Mouse (Mus musculus): ENCODE measurements at regions not wholly inside any gene's neighbourhood (a gene's known extent, or its start where the extent isn't known, plus 50 kb on each side); places are given as distances from the start of the nearest gene placed in this dataset.

DNA sequence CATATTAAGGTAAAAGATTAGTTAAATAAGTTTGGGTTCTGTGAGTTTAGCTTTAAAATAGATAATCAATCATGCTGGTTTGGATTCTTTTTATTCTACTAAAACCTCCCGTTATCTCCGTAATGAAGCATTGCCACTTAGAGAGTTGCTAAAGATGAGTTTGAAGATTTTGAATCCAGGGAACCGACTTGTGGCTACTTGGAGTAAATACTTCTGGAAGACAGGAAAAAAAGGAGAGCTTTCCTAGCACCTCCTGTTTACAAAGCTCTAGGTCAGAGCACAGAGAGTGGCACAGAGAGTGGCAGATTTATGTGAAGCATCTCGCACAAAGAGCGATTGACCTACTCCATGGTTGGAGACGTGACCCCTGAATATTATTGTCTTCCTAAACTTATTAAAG, 227.4 kb downstream of the Usp25 start:
- H3K9me3 ChIP-seq (ENCODE audit: control insufficient read depth, low read length) = no peaks in the 10 kb centered on the region
- no peaks in the 10 kb centered on the region for H3K27me3 ChIP-seq (ENCODE audit: control insufficient read depth, insufficient read depth, low read length)
- no peak overlapping the region for H3K4me3 ChIP-seq (replicated peaks; ENCODE audit: low read length)
- WGBS = 60% methylated on average over 6 of the region's 6 CpGs
- peak overlapping the region; percentile 39 for H3K4me2 ChIP-seq (replicated peaks)
- ATAC-seq (ENCODE audit: low FRiP score) = no peak
- H3K27ac ChIP-seq = 0 out of 2 replicates have a peak overlapping the region, but pooled peaks have one; percentile 27
- no peaks in the 10 kb centered on the region for H3K36me3 ChIP-seq (replicated peaks; ENCODE audit: control insufficient read depth, insufficient read depth)
- no peak for DNase-seq (ENCODE audit: low spot score)
- H3K4me1 ChIP-seq (replicated peaks; ENCODE audit: control insufficient read depth, insufficient read depth, low read length) = peaks cover 16% of the 10 kb centered on the region
- H3K9ac ChIP-seq = no peak overlapping the region; the same call in 1 of the 2 replicates

DNA sequence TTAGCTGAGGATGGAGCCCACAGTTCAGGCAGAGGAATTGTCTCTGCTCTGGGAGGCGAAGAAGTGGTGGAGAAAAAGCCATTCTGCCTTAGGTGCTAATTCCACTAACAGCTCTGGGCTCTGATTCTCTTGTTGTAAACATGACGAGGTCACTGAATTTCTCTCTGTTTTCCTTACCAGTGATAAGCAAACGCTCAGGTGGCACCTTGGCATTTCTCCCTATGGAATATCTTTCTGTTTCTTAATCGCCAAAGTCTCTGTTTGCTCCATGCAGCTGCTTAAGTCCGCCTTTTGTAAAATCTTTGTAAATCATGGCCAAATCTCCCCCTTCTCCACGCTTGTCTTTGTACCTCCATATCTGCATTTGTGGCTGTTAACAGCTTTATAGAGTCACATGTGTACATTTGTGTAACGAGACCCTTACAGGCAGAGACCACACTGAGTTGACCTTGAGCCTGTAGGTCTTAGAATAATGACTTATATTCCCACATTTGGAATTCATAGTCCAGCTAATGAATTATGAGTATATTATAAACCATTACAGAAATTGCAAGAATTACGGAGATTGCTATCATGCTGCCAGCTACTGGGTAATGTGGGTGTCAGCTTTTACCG, 225.8 kb downstream of the Usp25 start:
- Histone ChIP-seq H3K27me3 (ENCODE audit: control insufficient read depth, insufficient read depth, low read length) (no peaks in the 10 kb centered on the region), H3K4me3 (replicated peaks; ENCODE audit: low read length) (peak overlapping the region; percentile 32), H3K27ac (peak overlapping the region; percentile 97), H3K9me3 (ENCODE audit: control insufficient read depth, low read length) (no peaks in the 10 kb centered on the region), H3K4me2 (replicated peaks) (peak overlapping the region; percentile 62), H3K4me1 (replicated peaks; ENCODE audit: control insufficient read depth, insufficient read depth, low read length) (peaks cover 23% of the 10 kb centered on the region; the same call in 1 of the 2 replicates), H3K9ac (peak overlapping the region; percentile 72), H3K36me3 (replicated peaks; ENCODE audit: control insufficient read depth, insufficient read depth) (no peaks in the 10 kb centered on the region)
- DNase-seq (ENCODE audit: low spot score) (peak; percentile 46), ATAC-seq (ENCODE audit: low FRiP score) (no peak)
- 31% methylated on average over 9 of the region's 9 CpGs for WGBS

DNA sequence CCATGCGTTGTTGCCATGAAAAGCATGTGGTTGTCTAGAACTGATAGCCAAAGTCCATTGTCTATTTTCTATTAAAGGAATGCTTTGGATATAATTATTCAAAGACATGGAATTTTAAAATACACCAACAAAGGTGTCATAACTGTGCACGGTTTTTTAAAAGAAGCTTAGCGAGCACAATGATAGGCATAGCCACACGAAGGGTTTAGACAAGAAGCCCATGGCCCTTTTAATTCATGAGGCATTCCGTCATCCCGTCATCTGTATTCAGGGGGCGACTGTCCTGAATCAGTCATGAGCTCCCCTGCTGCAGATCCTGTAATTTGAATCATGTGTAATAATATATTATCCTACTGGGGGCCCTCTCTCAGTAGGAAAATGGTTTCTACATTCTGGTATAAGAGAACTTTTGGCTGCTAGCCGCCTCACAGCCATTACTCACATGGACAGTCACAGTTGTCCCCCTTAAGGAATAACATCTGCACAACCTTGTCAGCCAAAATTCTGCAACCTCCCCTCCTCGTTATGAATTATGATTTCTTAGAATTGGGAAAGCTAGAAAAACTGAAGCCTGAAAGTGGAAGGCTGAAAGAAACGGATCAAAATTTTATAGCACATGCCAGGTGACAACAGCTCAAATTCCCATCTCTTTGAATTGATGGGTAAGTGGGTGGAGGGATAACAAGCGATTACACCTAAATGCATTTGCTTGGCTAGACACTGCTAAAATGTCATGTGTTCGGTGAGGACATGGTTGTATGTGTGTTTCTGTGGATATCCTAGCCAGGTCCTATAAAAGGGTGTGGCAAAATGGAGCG, 225.1 kb downstream of the Usp25 start:
- H3K27ac ChIP-seq = peak overlapping the region; percentile 97
- H3K4me2 ChIP-seq (replicated peaks) = peak overlapping the region; percentile 62
- peak overlapping the region; percentile 32 for H3K4me3 ChIP-seq (replicated peaks; ENCODE audit: low read length)

DNA sequence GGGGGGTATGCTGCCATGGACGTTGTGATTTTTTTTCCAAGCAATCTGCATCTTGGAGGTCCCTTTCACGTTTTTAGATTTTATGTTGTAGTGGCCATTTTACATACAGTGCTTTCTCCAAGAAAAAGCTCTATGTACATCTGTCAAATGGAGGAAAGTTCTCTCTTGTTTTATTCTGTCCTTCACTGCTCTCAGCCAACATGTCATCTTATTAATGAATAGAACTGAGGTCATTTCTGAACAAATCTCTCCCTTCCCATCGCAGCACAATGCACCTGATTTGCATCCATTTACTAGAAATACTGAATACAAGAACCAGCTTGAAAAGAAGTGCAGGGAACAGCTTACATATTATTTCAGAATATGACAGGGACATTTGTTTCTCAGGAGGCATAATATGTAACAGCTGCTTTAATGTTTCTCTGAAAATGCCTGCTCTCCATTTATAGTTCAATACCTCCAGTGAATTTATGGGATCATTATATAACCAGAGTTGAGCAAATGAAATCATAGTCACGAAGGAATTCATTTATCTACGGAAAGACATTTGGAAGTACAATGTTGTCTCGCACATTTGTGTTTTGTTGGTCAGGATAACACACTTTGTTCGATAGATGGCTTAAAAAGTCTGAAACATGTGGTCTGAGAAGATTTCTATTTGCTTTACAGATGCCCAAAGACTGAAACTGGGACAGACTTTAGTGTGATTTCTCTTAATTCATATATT, 224.3 kb downstream of the Usp25 start:
- H3K4me1 ChIP-seq (replicated peaks; ENCODE audit: control insufficient read depth, insufficient read depth, low read length) = peaks cover 22% of the 10 kb centered on the region; the same call in 1 of the 2 replicates
- H3K9me3 ChIP-seq (ENCODE audit: control insufficient read depth, low read length) = no peaks in the 10 kb centered on the region
- ATAC-seq (ENCODE audit: low FRiP score) (no peak), DNase-seq (ENCODE audit: low spot score) (peak; percentile 60)
- H3K36me3 ChIP-seq (replicated peaks; ENCODE audit: control insufficient read depth, insufficient read depth) = no peaks in the 10 kb centered on the region
- H3K9ac ChIP-seq = peak overlapping the region; percentile 72
- H3K27ac ChIP-seq = peak overlapping the region; percentile 97
- peak overlapping the region; percentile 62 for H3K4me2 ChIP-seq (replicated peaks)
- H3K27me3 ChIP-seq (ENCODE audit: control insufficient read depth, insufficient read depth, low read length) = no peaks in the 10 kb centered on the region
- 20% methylated on average over 7 of the region's 7 CpGs for WGBS
- H3K4me3 ChIP-seq (replicated peaks; ENCODE audit: low read length) = peak overlapping the region; percentile 32

More for the DNA sequence above, 225.1 kb downstream of the Usp25 start:
- Histone ChIP-seq H3K4me1 (replicated peaks; ENCODE audit: control insufficient read depth, insufficient read depth, low read length) (peaks cover 23% of the 10 kb centered on the region; the same call in 1 of the 2 replicates), H3K27me3 (ENCODE audit: control insufficient read depth, insufficient read depth, low read length) (no peaks in the 10 kb centered on the region), H3K36me3 (replicated peaks; ENCODE audit: control insufficient read depth, insufficient read depth) (no peaks in the 10 kb centered on the region), H3K9ac (peak overlapping the region; percentile 72), H3K9me3 (ENCODE audit: control insufficient read depth, low read length) (no peaks in the 10 kb centered on the region)
- 18% methylated on average over 13 of the region's 13 CpGs for WGBS
- peak; percentile 44 for ATAC-seq (ENCODE audit: low FRiP score)
- DNase-seq (ENCODE audit: low spot score) = peak; percentile 70

DNA sequence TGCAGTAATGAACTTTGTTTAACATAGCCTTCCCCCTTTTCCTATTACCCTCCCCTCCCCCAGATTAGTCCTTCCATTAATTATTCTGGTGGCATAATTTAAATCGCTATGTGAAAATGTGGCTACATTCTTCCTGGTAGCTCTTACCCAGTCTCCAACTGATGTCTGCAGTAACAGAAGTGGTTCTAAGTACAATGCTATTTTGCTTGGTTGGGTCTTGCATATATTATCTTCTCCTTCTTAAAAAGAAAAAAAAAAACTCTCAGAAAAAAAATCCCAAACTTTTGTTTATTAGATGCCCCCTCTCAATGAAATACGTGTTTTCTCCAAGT, 223.7 kb downstream of the Usp25 start:
- peak overlapping the region; percentile 97 for H3K27ac ChIP-seq
- H3K4me3 ChIP-seq (replicated peaks; ENCODE audit: low read length) = peak overlapping the region; percentile 32
- ATAC-seq (ENCODE audit: low FRiP score) (no peak), DNase-seq (ENCODE audit: low spot score) (no peak)
- peak overlapping the region; percentile 72 for H3K9ac ChIP-seq
- no peaks in the 10 kb centered on the region for H3K9me3 ChIP-seq (ENCODE audit: control insufficient read depth, low read length)
- no peaks in the 10 kb centered on the region for H3K36me3 ChIP-seq (replicated peaks; ENCODE audit: control insufficient read depth, insufficient read depth)
- H3K4me1 ChIP-seq (replicated peaks; ENCODE audit: control insufficient read depth, insufficient read depth, low read length) = peaks cover 21% of the 10 kb centered on the region; the same call in 1 of the 2 replicates
- peak overlapping the region; percentile 62 for H3K4me2 ChIP-seq (replicated peaks)
- 18% methylated on average over 2 of the region's 2 CpGs for WGBS
- H3K27me3 ChIP-seq (ENCODE audit: control insufficient read depth, insufficient read depth, low read length) = no peaks in the 10 kb centered on the region

DNA sequence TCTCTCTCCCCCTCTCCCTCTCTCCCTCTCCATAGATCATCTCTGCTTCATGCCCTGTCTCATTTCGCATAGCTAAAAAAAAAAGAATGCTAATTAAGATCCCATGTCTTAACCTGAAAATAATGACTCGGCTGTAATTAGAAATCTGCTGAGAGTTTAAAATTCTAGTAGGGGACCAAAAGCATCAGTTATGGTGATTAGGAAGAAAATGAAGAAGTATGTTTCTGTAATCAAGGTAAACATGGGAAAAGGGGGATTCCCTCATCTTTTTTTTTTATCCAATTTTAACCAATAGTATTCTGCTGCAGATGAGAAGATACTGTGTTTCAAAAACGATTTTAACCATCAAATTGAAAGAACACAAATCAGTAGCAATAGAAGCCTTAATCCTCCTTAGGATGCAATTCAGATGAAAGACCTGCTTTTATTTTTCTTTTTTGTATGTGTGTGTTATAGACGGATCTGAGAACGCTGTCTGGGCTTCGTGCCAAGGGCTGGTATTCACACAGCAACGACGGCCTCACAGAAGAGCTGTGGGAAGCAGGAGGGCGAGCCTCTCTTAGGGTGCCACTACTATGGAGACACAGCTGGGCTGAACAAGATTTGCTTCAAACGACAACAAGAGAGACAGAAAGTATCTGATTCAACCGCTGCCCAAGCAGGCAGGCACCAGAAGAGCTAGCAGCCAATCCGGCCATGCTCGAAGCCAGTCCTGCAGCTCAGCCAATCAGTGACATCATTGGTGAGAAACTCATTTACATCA, 223.2 kb downstream of the Usp25 start:
- DNase-seq (ENCODE audit: low spot score) (peak; percentile 84), ATAC-seq (ENCODE audit: low FRiP score) (peak; percentile 88)
- peaks cover 20% of the 10 kb centered on the region; the same call in 1 of the 2 replicates for H3K4me1 ChIP-seq (replicated peaks; ENCODE audit: control insufficient read depth, insufficient read depth, low read length)
- no peaks in the 10 kb centered on the region for H3K36me3 ChIP-seq (replicated peaks; ENCODE audit: control insufficient read depth, insufficient read depth)
- H3K4me2 ChIP-seq (replicated peaks) = peak overlapping the region; percentile 62
- H3K9ac ChIP-seq = peak overlapping the region; percentile 72
- peak overlapping the region; percentile 32 for H3K4me3 ChIP-seq (replicated peaks; ENCODE audit: low read length)
- H3K27ac ChIP-seq = peak overlapping the region; percentile 97
- 8% methylated on average over 13 of the region's 13 CpGs for WGBS
- no peaks in the 10 kb centered on the region for H3K9me3 ChIP-seq (ENCODE audit: control insufficient read depth, low read length)
- H3K27me3 ChIP-seq (ENCODE audit: control insufficient read depth, insufficient read depth, low read length) = no peaks in the 10 kb centered on the region

DNA sequence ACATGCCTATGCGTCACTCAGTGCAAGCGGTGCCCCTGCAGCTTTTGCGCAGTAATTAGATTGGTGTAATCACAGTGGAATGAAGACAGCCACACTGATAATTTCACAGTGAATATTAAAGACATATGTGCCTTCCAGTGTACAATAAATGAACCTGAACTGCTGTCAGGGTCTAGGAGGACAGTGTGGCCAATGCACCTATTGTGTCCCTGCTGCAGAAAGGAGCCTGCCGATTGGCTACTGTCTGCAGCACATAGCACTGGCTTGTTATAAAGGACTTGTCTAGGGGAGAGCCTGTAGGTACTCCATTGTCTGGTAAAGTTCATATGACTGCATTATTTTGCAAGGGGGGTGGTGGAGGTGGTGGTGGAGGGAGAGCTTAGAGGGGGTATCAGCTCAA, 222.5 kb downstream of the Usp25 start:
- Histone ChIP-seq H3K9ac (peak overlapping the region; percentile 72), H3K36me3 (replicated peaks; ENCODE audit: control insufficient read depth, insufficient read depth) (no peaks in the 10 kb centered on the region), H3K4me3 (replicated peaks; ENCODE audit: low read length) (peak overlapping the region; percentile 32), H3K27me3 (ENCODE audit: control insufficient read depth, insufficient read depth, low read length) (no peaks in the 10 kb centered on the region), H3K9me3 (ENCODE audit: control insufficient read depth, low read length) (no peaks in the 10 kb centered on the region), H3K27ac (peak overlapping the region; percentile 97), H3K4me2 (replicated peaks) (peak overlapping the region; percentile 62), H3K4me1 (replicated peaks; ENCODE audit: control insufficient read depth, insufficient read depth, low read length) (peaks cover 13% of the 10 kb centered on the region; the same call in 1 of the 2 replicates)
- ATAC-seq (ENCODE audit: low FRiP score) (peak; percentile 89), DNase-seq (ENCODE audit: low spot score) (peak; percentile 76)
- WGBS = 12% methylated on average over 4 of the region's 4 CpGs

DNA sequence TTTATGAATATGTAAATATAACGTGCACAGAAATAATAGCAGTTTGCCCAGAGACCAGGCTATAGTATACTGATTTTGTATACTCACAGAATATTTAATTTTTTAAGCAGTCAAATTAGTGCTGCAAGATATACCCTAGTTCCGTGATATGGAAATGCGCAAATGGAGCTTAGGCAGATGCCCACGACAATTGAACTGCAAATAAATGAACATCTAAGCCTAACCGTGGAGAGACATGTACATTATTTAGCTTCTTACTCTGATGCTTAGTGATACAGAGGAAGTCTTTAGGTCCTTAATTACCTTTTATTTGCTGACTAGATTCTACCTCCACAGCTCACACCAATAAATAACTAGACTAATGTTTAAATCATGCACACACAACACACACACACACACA, 221.9 kb downstream of the Usp25 start:
- Histone ChIP-seq H3K4me3 (replicated peaks; ENCODE audit: low read length) (peak overlapping the region; percentile 32), H3K36me3 (replicated peaks; ENCODE audit: control insufficient read depth, insufficient read depth) (no peaks in the 10 kb centered on the region), H3K9ac (peak overlapping the region; percentile 72), H3K9me3 (ENCODE audit: control insufficient read depth, low read length) (no peaks in the 10 kb centered on the region), H3K4me1 (replicated peaks; ENCODE audit: control insufficient read depth, insufficient read depth, low read length) (peaks cover 9% of the 10 kb centered on the region; the same call in 1 of the 2 replicates), H3K27ac (peak overlapping the region; percentile 97), H3K4me2 (replicated peaks) (peak overlapping the region; percentile 62), H3K27me3 (ENCODE audit: control insufficient read depth, insufficient read depth, low read length) (no peaks in the 10 kb centered on the region)
- WGBS = 35% methylated on average over 5 of the region's 5 CpGs
- DNase-seq (ENCODE audit: low spot score) = peak; percentile 53
- ATAC-seq (ENCODE audit: low FRiP score) = no peak
